Mouse (Mus musculus) limb, embryonic 14.5 days (tissue): ENCODE data around the gene Rrp1. TPM values are rescaled to one million over a fixed set of nuclear protein-coding genes. Genes with fewer than 3 reads are reported as not detected.
"Not testable (repeated sequence)": the region's sequence is repeated elsewhere in the genome, so short reads cannot be mapped to it uniquely, and the experiment has no call there.

Experiments
- ATAC-seq: fragments of 200-750 bp; cut with Nextera tagmentation; 2 replicates; pipeline ENCODE4 v1.8.0; 2017; ENCODE audit warnings: low read depth, moderate number of reproducible peaks, moderate TSS enrichment; ENCODE audit not compliant: low FRiP score
- DNase-seq: peaks from one replicate; pipeline ENCODE4 v3.0.0-alpha.2; 2015; ENCODE audit warnings: low spot score
- H3K27ac ChIP-seq: fragments of 300-500 bp; sonication (generic); replicated peaks from 2 replicates; pipeline ENCODE4 v1.5.1; 2014; ENCODE audit warnings: low read depth, mild to moderate bottlenecking, low read length, moderate library complexity, mixed read lengths
- H3K27me3 ChIP-seq: fragments of 300-500 bp; sonication (generic); 2 replicates; pipeline ENCODE4 v1.6.1; 2014; ENCODE audit warnings: low read length, mixed read lengths; ENCODE audit not compliant: control insufficient read depth, insufficient read depth
- H3K36me3 ChIP-seq: fragments of 300-500 bp; sonication (generic); 2 replicates; pipeline ENCODE4 v1.6.1; 2014; ENCODE audit warnings: mild to moderate bottlenecking, low read length, moderate library complexity, mixed read lengths; ENCODE audit not compliant: control insufficient read depth, insufficient read depth
- H3K4me1 ChIP-seq: fragments of 300-500 bp; sonication (generic); 2 replicates; pipeline ENCODE4 v1.6.1; 2014; ENCODE audit warnings: antibody characterized with exemption, low read length, mixed read lengths; ENCODE audit not compliant: control insufficient read depth, insufficient read depth
- H3K4me2 ChIP-seq: fragments of 300-500 bp; sonication (generic); replicated peaks from 2 replicates; pipeline ENCODE4 v1.6.1; 2014; ENCODE audit warnings: low read depth, mild to moderate bottlenecking, low read length, moderate library complexity; ENCODE audit not compliant: severe bottlenecking
- H3K4me3 ChIP-seq: fragments of 300-500 bp; sonication (generic); replicated peaks from 2 replicates; pipeline ENCODE4 v1.5.1; 2014; ENCODE audit warnings: low read length
- H3K9ac ChIP-seq: fragments of 300-500 bp; sonication (generic); 2 replicates; pipeline ENCODE4 v1.6.1; 2014; ENCODE audit warnings: mild to moderate bottlenecking, low read depth, low read length, moderate library complexity; ENCODE audit not compliant: severe bottlenecking
- H3K9me3 ChIP-seq: fragments of 300-500 bp; sonication (generic); 2 replicates; pipeline ENCODE4 v1.6.1; 2016; ENCODE audit warnings: low read length; ENCODE audit not compliant: control insufficient read depth
- POLR2A ChIP-seq: fragments of 200-500 bp; IDR thresholded peaks from 2 replicates; pipeline ENCODE4 v1.8.0; 2012; ENCODE audit warnings: inconsistent platforms, mild to moderate bottlenecking, moderate library complexity, borderline replicate concordance; ENCODE audit not compliant: insufficient read depth, insufficient read length; ENCODE audit errors: extremely low read depth
- WGBS: fragments of 180-500 bp; shearing (Covaris S2); extraction: QIAGEN DNeasy Blood & Tissue Kit; methylation state at CpG from one replicate; pipeline ENCODE4 v1.1.7; 2014; 5-methylcytosine and 5-hydroxymethylcytosine counted together
- polyA plus RNA-seq, 2 experiments: library from polyadenylated mRNA; depleted of rRNA in 1 of 2; stranded (reverse) in 1 of 2; unstranded in 1 of 2; fragments of >200 nt; fragmentation: Nextera tagmentation in 1 of 2; extraction: Ambion mirVana in 1 of 2; gene quantifications; 2 replicates each; pipeline versions ENCODE4 v1.2.1 to v1.2.3; 2012 to 2014

Rrp1 gene
- polyA plus RNA-seq, 2 experiments = 224 to 279 TPM

DNA sequence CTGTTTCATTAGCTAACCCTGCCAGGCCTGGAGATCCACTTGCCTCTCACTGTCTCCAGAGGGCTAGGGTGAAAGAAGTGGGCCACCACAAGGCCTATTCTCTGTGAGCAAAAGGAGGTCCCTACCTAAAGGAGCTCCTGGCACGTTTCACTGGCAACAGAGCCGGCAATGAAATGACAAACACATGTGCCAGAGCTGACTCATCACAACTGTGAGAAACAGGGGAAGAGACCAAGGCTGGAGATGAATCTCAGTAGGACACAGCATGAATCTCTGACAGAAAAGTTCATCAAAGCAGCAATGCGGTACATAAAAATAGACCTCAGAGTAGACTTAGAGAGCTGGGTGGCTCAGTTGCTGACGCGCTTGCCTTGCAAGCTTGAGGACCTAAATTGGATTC, 5.0 kb upstream of the Rrp1 start:
- WGBS = 54% methylated on average over 5 of the region's 5 CpGs
- Histone ChIP-seq H3K27me3 (no peaks in the 10 kb centered on the region), H3K4me1 (no peaks in the 10 kb centered on the region), H3K4me2 (no peak overlapping the region), H3K27ac (no peak overlapping the region), H3K9me3 (no peaks in the 10 kb centered on the region), H3K9ac (0 out of 2 replicates have a peak overlapping the region, but pooled peaks have one; percentile 13), H3K36me3 (no peaks in the 10 kb centered on the region), H3K4me3 (no peak overlapping the region)
- no peak for TF ChIP-seq POLR2A
- DNase-seq = no peak
- ATAC-seq = no peak

DNA sequence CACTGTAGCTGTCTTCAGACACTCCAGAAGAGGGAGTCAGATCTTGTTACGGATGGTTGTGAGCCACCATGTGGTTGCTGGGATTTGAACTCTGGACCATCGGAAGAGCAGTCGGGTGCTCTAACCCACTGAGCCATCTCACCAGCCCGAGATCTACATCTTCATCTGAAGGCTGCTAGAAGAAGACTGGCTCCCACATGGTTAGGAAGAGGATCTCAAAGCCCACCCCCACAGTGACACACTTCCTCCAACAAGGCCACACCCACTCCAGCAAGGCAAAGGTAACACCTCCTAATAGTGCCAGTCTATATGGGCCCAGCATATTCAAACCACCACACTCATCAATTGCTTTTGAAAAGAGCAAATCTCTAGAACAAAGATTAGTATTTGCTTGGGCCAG, 2.1 kb upstream of the Rrp1 start:
- H3K4me1 ChIP-seq, H3K27me3 ChIP-seq, H3K9me3 ChIP-seq, H3K9ac ChIP-seq, DNase-seq, H3K4me3 ChIP-seq, H3K4me2 ChIP-seq, ATAC-seq, H3K27ac ChIP-seq: not testable (repeated sequence)
- WGBS = 82% methylated on average over 3 of the region's 4 CpGs
- H3K36me3 ChIP-seq = peaks cover 13% of the 10 kb centered on the region

DNA sequence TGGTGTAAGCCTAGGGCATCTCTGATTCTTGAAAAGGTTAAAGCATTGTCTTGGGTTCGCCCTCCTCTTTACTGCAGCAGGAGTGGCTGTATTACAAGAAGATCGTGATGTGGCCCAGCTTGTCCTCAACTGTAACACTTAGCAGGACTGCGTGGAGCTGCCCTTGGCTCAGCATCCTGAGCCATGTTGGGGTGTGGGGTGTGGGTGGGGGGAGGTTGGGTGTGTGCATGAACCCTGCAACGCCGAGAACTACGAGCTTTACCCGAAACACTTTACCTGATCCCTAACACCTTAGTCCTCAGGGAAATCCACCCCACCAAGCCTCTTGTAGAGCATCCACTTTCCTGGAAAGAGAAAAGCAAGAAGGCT, 293 bp upstream of the Rrp1 start:
- ATAC-seq = peak; percentile 41; the same call in 1 of the 2 replicates
- Histone ChIP-seq H3K9me3 (no peaks in the 10 kb centered on the region), H3K27ac (peak overlapping the region; percentile 88; the same call in 1 of the 2 replicates), H3K27me3 (no peaks in the 10 kb centered on the region), H3K4me1 (no peaks in the 10 kb centered on the region), H3K36me3 (peaks cover 30% of the 10 kb centered on the region), H3K9ac (0 out of 2 replicates have a peak overlapping the region, but pooled peaks have one; percentile 32), H3K4me2 (peak overlapping the region; percentile 69), H3K4me3 (peak overlapping the region; percentile 85)
- WGBS = 48% methylated on average over 7 of the region's 7 CpGs
- DNase-seq = no peak
- TF ChIP-seq POLR2A = no peak

DNA sequence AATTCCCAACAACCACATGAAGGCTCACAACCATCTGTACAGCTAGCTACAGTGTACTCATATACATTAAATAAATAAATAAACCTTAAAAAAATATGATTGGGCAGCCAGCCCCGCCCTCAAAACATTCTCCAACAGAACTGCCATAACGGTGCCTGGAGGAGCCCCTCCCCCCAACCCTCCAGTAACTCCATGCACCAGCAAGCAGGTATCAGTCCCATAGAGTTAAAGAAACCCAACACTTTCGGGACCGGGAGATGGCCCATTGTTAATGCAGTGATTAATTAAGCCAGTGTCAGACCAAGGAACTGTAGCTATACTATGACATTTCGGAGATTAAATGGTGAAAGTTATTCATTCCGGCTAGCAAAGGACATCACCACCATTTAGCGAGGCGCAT, 992 bp downstream of the Rrp1 start:
- Histone ChIP-seq H3K27ac (no peak overlapping the region), H3K9me3 (no peaks in the 10 kb centered on the region), H3K4me3 (peak overlapping the region; percentile 85), H3K4me1 (no peaks in the 10 kb centered on the region), H3K4me2 (peak overlapping the region; percentile 69), H3K36me3 (peaks cover 41% of the 10 kb centered on the region), H3K9ac (peak overlapping the region; percentile 81), H3K27me3 (no peaks in the 10 kb centered on the region)
- no peak for TF ChIP-seq POLR2A
- 17% methylated on average over 8 of the region's 8 CpGs for WGBS
- no peak for ATAC-seq
- no peak for DNase-seq

DNA sequence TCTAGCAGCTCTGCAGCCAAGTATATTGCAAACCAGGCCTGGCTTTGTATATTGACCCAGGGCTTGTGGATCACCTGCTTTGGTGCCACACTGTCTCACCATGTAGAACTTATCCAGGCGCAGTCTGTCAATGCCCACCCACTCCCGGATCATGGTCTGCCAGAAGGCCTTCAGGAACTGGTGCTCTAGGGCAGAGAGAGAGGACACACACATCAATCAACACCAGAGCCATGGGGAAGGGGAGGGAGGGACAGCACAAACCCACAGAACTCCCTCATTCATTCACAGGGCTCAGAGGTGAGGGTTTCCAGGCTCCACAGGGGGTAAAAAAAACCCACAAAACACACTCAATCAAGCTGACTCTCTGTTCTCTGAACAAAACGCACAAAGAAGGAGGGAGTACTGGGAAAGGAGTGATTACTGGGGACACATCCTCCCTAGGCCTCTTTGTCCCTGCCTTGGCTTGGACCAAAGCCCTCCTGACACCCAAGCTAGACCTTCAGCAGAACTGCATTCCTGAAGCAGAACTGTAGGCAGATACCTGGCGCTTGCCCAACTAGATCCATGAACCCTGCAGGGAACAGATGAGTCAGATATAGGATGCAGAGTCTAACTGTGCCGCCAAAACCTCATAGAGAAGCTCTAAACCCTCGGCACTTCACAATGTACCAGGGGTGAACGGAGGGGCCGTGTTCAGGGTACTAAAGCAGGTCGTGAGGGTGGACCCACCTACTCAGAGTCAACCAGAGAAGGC, 3.6 kb downstream of the Rrp1 start:
- Histone ChIP-seq H3K9ac (no peak overlapping the region), H3K4me3 (no peak overlapping the region), H3K9me3 (no peaks in the 10 kb centered on the region), H3K4me2 (no peak overlapping the region), H3K36me3 (peaks cover 66% of the 10 kb centered on the region), H3K27me3 (no peaks in the 10 kb centered on the region), H3K27ac (no peak overlapping the region), H3K4me1 (no peaks in the 10 kb centered on the region)
- TF ChIP-seq POLR2A = no peak
- ATAC-seq (no peak), DNase-seq (no peak)
- WGBS = 86% methylated on average over 9 of the region's 9 CpGs

DNA sequence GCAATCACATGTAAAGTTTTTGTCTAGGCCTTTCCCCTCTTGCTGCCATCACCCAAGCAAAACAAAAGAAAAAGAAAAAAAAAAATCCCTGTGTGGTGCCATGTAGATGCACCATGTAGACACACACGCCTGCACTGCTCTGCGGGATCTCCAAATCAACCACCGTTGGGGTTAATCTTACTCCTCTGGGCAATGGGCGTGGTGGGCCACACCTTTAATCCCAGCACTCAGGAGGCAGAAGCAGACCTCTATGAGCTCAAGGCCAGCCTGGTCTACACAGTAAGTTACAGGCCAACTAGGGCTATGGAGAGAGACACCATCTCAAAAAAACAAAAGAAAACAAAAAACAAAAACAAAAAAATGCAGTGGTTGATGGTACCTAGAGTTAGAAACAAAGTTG, 5.7 kb downstream of the Rrp1 start:
- no peak for ATAC-seq
- no peaks in the 10 kb centered on the region for H3K27me3 ChIP-seq
- H3K36me3 ChIP-seq = peaks cover 87% of the 10 kb centered on the region
- WGBS = 92% methylated on average over 4 of the region's 4 CpGs
- H3K4me3 ChIP-seq = no peak overlapping the region
- H3K4me2 ChIP-seq = no peak overlapping the region
- no peak overlapping the region for H3K27ac ChIP-seq
- no peak for DNase-seq
- no peak for TF ChIP-seq POLR2A
- H3K9me3 ChIP-seq = no peaks in the 10 kb centered on the region
- H3K4me1 ChIP-seq = no peaks in the 10 kb centered on the region
- no peak overlapping the region for H3K9ac ChIP-seq
